Mouse (Mus musculus) limb, embryonic 11.5 days (tissue): ENCODE results near the gene Gm35315. TPM values are rescaled to one million over a fixed set of nuclear protein-coding genes. Genes with fewer than 3 reads are reported as not detected.
"Not testable (repeated sequence)": the region's sequence is repeated elsewhere in the genome, so short reads cannot be mapped to it uniquely, and the experiment has no call there.

Experiments
- ATAC-seq: fragments of 200-750 bp; cut with Nextera tagmentation; 2 replicates; pipeline ENCODE4 v1.8.0; 2017; ENCODE audit warnings: low read depth; ENCODE audit not compliant: insufficient number of reproducible peaks, low FRiP score, low TSS enrichment
- DNase-seq: peaks from one replicate; pipeline ENCODE4 v3.0.0-alpha.2; 2015; ENCODE audit warnings: low spot score
- H3K27ac ChIP-seq: fragments of 300-500 bp; sonication (generic); replicated peaks from 2 replicates; pipeline ENCODE4 v1.5.1; 2014; ENCODE audit warnings: low read depth, mild to moderate bottlenecking, low read length
- H3K27me3 ChIP-seq: fragments of 300-500 bp; sonication (generic); 2 replicates; pipeline ENCODE4 v1.6.1; 2014; ENCODE audit warnings: mild to moderate bottlenecking, low read length, mixed read lengths; ENCODE audit not compliant: control insufficient read depth, insufficient read depth
- H3K36me3 ChIP-seq: fragments of 300-500 bp; sonication (generic); 2 replicates; pipeline ENCODE4 v1.6.1; 2014; ENCODE audit warnings: mild to moderate bottlenecking, low read length, moderate library complexity, mixed read lengths; ENCODE audit not compliant: control insufficient read depth, insufficient read depth
- H3K4me1 ChIP-seq: fragments of 300-500 bp; sonication (generic); 2 replicates; pipeline ENCODE4 v1.6.1; 2014; ENCODE audit warnings: low read length, mixed read lengths; ENCODE audit not compliant: control insufficient read depth, insufficient read depth
- H3K4me2 ChIP-seq: fragments of 300-500 bp; sonication (generic); 2 replicates; pipeline ENCODE4 v1.6.1; 2014; ENCODE audit warnings: low read depth, mild to moderate bottlenecking, moderate library complexity; ENCODE audit not compliant: severe bottlenecking
- H3K4me3 ChIP-seq: fragments of 300-500 bp; sonication (generic); 2 replicates; pipeline ENCODE4 v1.5.1; 2014; ENCODE audit warnings: low read depth, low read length
- H3K9ac ChIP-seq: fragments of 300-500 bp; sonication (generic); 2 replicates; pipeline ENCODE4 v1.6.1; 2014; ENCODE audit warnings: mild to moderate bottlenecking, low read length
- H3K9me3 ChIP-seq: fragments of 300-500 bp; sonication (generic); 2 replicates; pipeline ENCODE4 v1.6.1; 2016; ENCODE audit warnings: low read length; ENCODE audit not compliant: control insufficient read depth
- WGBS: fragments of 180-500 bp; shearing (Covaris S2); extraction: QIAGEN DNeasy Blood & Tissue Kit; methylation state at CpG from one replicate; pipeline ENCODE4 v1.1.7; 2014; 5-methylcytosine and 5-hydroxymethylcytosine counted together
- polyA plus RNA-seq: library from polyadenylated mRNA; unstranded; fragments of >200 nt; fragmentation: Nextera tagmentation; extraction: Ambion mirVana; gene quantifications from 2 replicates; pipeline ENCODE4 v1.2.1, GENCODE M21; 2014

The Gm35315 gene
- polyA plus RNA-seq, 1 experiment from 2014 or later = 0.64 TPM

GRCm38 (mm10) chr5:110122380-110122779, 28.2 kb upstream of the Gm35315 start:
- H3K27ac ChIP-seq, ATAC-seq, H3K9ac ChIP-seq, H3K27me3 ChIP-seq, H3K4me2 ChIP-seq, H3K9me3 ChIP-seq, H3K4me1 ChIP-seq, DNase-seq, H3K4me3 ChIP-seq, H3K36me3 ChIP-seq: not testable (repeated sequence)
- WGBS = 87% methylated on average over 3 of the region's 3 CpGs

GRCm38 (mm10) chr5:110109991-110110441, 15.8 kb upstream of the Gm35315 start, which contains the start of gene Zfp605:
TSS of gene Zfp605 (plus strand) at chr5:110110092.
- Histone ChIP-seq H3K4me1 (peaks cover 7% of the 10 kb centered on the region), H3K9me3 (no peaks in the 10 kb centered on the region), H3K27ac (no peak within 1 kb of the TSS), H3K4me2 (peak within 1 kb of the TSS; percentile 62), H3K4me3 (peak within 1 kb of the TSS; percentile 48), H3K36me3 (peaks cover 13% of the 10 kb centered on the region), H3K27me3 (no peaks in the 10 kb centered on the region), H3K9ac (peak within 1 kb of the TSS; percentile 49)
- DNase-seq (peak; percentile 90), ATAC-seq (peak; percentile 36)
- 1% methylated on average over 12 of the region's 12 CpGs for WGBS

GRCm38 (mm10) chr5:110108305-110108628, 14.0 kb upstream of the Gm35315 start:
- no peak for DNase-seq
- ATAC-seq = no peak
- Histone ChIP-seq H3K9me3 (no peaks in the 10 kb centered on the region), H3K27me3 (no peaks in the 10 kb centered on the region), H3K9ac (peak overlapping the region; percentile 74; the same call in 1 of the 2 replicates), H3K4me2 (peak overlapping the region; percentile 85; the same call in 1 of the 2 replicates), H3K27ac (peak overlapping the region; percentile 89; the same call in 1 of the 2 replicates), H3K4me1 (peaks cover 7% of the 10 kb centered on the region), H3K36me3 (peaks cover 28% of the 10 kb centered on the region), H3K4me3 (peak overlapping the region; percentile 56)
- 0% methylated on average over 7 of the region's 7 CpGs for WGBS

- H3K36me3 ChIP-seq = peaks cover 29% of the 10 kb centered on the region
- peak within 1 kb of the TSS; percentile 56 for H3K4me3 ChIP-seq
- H3K9me3 ChIP-seq = no peaks in the 10 kb centered on the region
- peak within 1 kb of the TSS; percentile 89 for H3K27ac ChIP-seq
- ATAC-seq (peak; percentile 84), DNase-seq (peak; percentile 93)
- under 1% methylated on average over 70 of the region's 71 CpGs for WGBS
- H3K4me2 ChIP-seq = peak within 1 kb of the TSS; percentile 85
- H3K27me3 ChIP-seq = no peaks in the 10 kb centered on the region
- peak within 1 kb of the TSS; percentile 74 for H3K9ac ChIP-seq
- H3K4me1 ChIP-seq = peaks cover 7% of the 10 kb centered on the region
Measured at GRCm38 (mm10) chr5:110107581-110108304, 13.5 kb upstream of the Gm35315 start, which contains the start of gene Gtpbp6. TSS of gene Gtpbp6 (minus strand) at chr5:110108197.

GRCm38 (mm10) chr5:110106901-110107564, 12.8 kb upstream of the Gm35315 start:
- Histone ChIP-seq H3K4me3 (peak overlapping the region; percentile 56), H3K4me2 (peak overlapping the region; percentile 85), H3K27me3 (no peaks in the 10 kb centered on the region), H3K27ac (peak overlapping the region; percentile 89; the same call in 1 of the 2 replicates), H3K36me3 (peaks cover 29% of the 10 kb centered on the region), H3K9me3 (no peaks in the 10 kb centered on the region), H3K4me1 (peaks cover 7% of the 10 kb centered on the region), H3K9ac (peak overlapping the region; percentile 74)
- ATAC-seq = peak; percentile 0; the same call in 1 of the 2 replicates
- WGBS = 18% methylated on average over 41 of the region's 41 CpGs
- peak; percentile 42 for DNase-seq

GRCm38 (mm10) chr5:110106140-110106871, 12.1 kb upstream of the Gm35315 start:
- Histone ChIP-seq H3K4me2 (peak overlapping the region; percentile 85), H3K27me3 (no peaks in the 10 kb centered on the region), H3K4me3 (peak overlapping the region; percentile 56), H3K36me3 (peaks cover 29% of the 10 kb centered on the region), H3K9ac (no peak overlapping the region; the same call in 1 of the 2 replicates), H3K9me3 (no peaks in the 10 kb centered on the region), H3K27ac (no peak overlapping the region), H3K4me1 (peaks cover 7% of the 10 kb centered on the region)
- ATAC-seq (no peak), DNase-seq (no peak)
- 95% methylated on average over 26 of the region's 26 CpGs for WGBS

GRCm38 (mm10) chr5:110104616-110105380, 10.6 kb upstream of the Gm35315 start:
- peaks cover 17% of the 10 kb centered on the region for H3K4me1 ChIP-seq
- H3K9me3 ChIP-seq = no peaks in the 10 kb centered on the region
- no peak overlapping the region for H3K9ac ChIP-seq
- H3K36me3 ChIP-seq = peaks cover 29% of the 10 kb centered on the region
- H3K27ac ChIP-seq = no peak overlapping the region
- DNase-seq (no peak), ATAC-seq (no peak)
- WGBS = 96% methylated on average over 35 of the region's 36 CpGs
- H3K4me2 ChIP-seq = no peak overlapping the region
- no peak overlapping the region for H3K4me3 ChIP-seq
- H3K27me3 ChIP-seq = no peaks in the 10 kb centered on the region
